Mouse (Mus musculus) lung, postnatal 36 days (tissue): ENCODE measurements around the gene H6pd.

ENCODE experiments used
- DNase-seq: peaks from one replicate; pipeline ENCODE4 v3.0.0; 2022; ENCODE audit warnings: mixed read lengths

H6pd gene

DNA sequence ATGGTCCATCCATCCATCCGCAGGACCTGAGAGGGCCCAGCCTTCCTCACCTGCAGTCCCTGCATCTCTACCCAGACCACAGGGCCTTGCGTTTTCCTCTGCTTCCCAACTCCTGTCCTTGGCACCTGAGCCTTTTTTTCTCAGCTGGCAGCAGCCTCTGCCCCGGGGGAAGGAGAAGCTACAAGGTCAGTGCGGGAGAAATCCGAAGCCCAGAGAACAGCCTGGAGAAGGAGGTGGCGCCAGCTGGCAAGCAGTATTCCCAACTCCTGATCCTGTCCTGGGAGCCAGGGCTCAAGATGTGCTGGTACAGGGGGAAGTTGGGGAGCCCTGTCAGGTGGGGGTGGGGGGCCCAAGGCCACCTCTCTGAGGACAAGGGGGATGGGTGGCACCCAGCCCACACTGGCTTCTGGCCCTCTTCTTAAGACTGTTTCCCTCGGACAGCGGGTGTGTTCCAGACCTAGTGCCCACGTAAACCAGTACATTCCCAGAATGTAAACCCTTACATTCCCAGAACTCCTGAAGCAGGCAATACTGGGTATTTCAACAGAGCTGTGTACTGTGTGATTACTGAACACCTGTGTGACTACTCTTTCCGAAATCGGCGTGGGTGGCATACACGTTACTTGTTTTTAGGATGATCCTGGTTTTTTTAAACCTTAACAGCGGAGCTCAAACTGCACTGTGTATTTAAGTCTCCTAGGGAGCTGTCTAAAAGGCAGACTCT lies 9.9 kb downstream of the H6pd start:
- DNase-seq: no peak

DNA sequence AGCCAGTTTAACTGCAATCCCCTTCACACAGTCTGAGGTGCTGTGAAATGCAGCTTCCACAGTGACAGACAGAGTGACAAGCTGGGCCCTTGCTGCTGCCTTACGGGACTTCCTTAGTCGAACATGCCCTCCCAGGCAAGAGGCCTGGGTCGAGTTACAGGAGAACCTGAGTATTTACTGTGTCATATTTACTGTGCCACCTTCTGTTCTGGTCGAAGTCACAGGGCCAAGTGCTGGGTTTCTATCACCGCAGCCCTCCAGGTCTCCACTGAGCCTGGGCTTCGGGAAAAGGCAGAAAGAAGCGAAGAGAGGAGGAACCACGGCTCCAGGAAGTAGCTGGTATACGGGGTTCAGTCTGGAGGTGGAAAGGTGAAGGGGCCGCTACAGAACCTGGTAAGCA lies 10.8 kb downstream of the H6pd start:
- DNase-seq: no peak

DNA sequence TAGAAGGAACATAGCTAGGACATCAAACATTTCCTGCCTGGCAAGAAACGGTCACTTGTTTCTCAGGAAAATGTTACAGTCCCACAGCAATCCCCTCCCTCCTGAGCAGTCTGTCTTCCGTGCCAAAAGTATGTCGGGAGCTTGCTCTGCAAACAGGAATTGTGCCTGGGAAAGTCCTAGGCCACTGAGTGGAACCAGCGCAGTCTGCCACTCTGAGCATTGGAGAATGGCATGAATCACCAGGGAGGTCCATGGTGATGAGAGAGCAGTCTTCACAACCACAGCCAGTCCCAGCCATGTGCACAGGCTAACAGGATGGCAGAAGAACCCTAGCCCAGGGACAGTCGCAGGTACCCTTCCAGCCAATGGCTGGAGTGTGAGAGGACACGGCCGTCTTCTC lies 12.4 kb downstream of the H6pd start:
- peak; percentile 51 for DNase-seq

DNA sequence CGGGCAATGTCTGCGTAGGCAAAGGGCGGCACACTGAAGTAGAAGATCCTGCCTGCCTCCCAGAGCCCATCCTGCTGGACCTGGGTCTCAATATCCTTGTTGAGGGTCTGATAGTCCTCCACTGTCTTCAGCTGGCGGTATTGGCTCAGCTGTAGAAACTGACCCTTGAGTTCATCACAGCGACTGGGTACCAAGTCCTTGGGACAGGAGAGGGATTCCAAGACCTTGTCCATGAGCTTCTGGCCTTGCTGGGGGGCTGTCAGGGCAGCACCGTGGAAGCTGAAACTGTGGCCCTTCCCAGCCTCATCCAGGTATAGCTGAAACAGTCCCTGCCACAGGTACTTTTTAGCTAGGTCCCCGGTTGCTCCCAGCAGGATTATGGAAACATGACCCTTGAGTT lies 12.9 kb downstream of the H6pd start:
- no peak for DNase-seq

DNA sequence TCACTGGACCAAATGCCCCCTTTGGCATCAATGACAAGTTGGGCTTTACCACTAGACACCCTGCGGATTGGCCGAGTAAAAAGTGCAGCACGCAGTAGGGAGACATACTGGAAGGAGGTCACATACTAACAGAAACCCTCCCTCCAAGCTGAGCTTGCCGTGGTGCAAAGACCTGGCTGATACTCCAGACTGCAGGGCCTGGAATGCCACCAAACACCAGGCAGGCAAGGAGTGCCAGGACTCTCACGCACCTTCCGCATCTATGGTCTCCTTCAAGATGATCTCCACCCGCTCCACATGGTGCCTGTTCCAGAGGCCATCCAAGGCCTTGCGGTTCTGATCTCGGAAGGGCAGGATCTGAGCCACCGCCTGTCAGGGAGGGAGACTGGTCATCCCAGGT lies 14.6 kb downstream of the H6pd start:
- DNase-seq: no peak

DNA sequence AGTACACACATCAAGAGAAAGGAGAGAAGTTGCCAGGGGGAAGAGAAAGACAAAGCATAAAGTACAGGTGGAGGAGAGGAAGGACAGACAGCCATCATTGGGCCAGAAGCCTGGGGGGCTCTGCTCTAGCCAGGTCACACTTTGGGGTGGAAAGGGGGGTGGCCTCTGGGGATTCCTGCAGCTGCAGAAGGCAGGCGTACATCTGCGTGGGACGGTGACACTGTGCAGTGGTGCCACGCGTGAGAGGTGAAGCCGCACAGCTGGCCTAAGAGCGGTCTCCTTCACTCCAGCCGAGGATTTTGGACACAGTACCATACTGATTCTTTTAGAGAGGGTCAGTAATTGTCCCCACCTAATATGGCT lies 16.2 kb downstream of the H6pd start:
- no peak for DNase-seq

DNA sequence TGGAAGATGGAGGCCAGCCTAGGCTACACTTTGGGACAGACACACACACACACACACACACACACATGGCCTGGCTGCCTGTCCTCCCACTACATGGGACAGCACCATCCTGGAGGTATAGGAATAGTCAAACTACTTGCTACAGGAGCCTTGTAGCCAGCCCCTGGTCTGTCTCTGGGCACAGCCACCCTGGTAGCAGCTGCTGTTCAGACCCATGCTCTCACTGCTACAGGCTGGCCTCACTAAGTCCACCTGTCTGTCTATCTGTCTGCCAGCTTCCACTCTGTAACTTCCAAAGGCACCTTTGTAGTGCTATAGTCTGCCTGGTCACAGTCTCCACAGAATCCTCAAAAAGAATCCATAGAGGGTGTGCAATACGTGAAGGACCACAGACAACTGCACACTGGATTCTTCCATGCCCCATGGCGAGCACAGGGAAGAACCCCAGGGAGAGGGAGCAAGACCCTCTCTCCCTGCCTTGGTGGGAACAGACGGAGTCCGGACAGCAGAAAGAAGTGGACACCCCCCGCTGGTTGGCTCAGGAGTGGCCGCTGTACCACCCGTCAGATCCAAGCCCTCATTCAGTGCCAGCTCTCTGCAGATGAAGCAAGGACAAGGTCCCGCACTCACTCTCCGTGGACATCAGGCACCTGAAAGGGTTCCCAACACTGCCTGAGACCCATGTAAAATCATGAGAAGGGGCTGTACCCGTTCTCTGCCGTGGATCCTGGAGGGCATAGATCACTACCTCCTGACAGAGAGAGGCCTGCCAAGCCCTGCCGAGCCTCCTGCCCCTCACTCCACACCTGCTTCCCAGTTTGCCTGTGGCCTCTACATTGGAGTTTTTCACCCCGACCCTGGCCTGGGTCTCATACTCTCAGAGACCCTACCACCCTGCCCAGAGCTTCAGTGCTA lies 16.8 kb downstream of the H6pd start:
- DNase-seq: no peak

DNA sequence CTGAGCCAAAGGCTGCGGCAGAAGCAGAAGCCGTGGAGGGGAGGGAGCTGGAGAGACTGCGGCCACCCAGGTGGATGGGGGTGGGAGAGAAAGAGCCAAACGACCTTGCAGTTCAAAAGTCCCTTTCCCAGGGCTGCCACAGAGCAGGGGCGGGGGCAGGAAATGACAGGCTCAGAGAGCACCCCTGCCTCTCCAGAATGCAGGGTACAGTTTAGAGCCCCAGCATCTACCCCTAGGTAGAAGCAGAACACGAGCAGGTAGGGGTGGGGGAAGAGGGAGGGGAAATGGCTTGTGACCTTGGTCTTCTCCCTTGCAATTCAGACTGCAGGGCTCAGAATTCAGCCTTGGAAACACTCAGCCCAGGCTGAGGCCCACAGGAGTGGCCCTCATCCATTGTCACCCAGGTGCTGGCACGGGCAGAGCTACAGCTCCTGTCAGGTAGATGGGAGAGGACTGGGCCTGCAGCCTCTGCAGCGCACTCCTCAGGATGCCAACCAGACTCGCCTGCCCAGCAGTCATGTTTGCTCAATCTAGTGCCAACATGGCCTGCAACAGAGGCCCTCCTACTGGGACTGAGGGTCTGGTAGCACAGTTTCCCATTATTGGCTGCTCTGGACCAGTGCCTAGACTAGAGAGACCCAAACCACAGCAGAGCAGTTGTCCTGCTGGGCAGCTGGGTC lies 17.7 kb downstream of the H6pd start:
- DNase-seq: no peak

DNA sequence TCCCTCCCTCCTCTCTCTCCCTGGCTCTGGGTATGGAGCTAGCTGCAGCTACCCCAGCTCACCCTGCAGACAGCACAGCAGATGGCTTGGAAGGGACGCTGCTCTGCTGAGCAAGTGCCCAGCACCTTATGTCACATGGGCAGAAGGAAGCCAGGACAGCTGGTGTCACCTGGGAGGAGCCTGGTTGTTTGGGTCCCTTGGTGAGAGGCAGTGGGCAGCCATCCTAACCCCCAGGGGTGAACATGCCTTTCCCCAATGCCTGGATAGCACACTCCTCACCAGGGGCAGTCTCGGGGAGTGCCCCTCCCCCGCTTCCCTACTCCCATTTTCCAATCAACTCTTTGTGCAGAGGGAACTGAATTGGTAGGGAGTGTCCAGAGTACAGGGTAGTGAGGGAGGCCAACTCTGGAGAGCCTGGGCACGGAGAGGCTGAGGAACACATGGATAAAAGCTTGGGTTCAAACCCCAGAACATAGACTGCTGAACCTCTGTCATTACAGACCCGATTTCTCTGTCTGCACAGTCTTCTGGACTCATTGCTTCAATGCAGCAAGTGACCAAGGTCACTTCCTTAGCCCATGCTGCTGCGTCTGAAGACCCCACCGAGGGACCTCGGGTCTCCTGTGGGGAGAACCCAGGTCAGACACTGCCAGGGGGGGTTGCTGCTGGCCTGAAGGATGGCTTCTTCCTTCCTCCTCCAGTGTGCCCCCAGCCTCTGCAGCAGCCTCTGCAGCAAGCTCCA lies 18.4 kb downstream of the H6pd start:
- no peak for DNase-seq

DNA sequence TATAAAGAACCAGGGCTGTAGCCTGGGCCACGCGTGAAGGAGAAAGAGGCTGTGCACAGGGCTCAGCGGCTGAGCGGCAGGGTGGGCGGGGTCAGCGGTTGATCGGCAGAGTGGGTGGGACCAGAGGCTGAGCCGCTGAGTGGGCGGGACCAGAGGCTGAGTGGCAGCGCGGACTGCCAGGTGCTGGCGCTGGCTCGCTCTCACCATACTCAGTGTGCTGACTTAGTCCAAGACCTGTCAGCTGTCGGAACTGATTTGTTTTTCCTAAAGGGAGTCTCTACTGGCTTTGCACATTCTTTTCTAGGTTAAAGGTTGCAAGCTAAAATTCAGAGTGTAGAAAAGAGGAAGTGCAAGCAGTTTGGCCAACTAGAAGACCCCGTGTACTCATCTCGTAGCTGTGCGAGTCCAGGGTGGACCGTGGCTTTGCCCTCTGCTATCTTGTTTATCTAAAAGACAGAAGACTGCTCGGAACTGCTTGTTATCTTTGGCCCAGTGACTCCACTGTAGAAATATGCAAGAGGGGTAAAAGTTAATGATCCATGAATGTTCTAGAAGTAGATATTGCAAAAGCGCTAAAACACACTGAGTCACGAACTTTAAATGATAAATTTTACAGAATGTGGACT lies 19.8 kb downstream of the H6pd start:
- DNase-seq: peak; percentile 95

DNA sequence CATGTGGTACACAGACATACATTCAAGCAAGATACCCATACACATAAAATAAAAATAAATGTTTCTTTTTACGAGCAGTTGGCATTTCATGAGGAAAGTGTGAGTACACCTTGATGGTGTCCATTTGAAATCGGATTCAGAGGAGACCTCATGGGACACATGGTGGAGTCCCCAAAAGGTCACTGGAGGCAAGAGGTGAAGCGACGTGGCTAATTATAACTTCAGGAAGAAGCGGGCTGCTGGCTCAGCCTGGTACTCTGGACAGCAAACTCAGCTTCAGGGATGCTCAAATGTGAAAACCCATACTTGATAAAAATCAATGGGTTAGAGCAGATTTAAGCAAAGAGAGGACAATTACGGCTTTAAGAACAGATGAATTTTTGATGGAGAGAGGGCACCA lies 20.5 kb downstream of the H6pd start:
- no peak for DNase-seq

DNA sequence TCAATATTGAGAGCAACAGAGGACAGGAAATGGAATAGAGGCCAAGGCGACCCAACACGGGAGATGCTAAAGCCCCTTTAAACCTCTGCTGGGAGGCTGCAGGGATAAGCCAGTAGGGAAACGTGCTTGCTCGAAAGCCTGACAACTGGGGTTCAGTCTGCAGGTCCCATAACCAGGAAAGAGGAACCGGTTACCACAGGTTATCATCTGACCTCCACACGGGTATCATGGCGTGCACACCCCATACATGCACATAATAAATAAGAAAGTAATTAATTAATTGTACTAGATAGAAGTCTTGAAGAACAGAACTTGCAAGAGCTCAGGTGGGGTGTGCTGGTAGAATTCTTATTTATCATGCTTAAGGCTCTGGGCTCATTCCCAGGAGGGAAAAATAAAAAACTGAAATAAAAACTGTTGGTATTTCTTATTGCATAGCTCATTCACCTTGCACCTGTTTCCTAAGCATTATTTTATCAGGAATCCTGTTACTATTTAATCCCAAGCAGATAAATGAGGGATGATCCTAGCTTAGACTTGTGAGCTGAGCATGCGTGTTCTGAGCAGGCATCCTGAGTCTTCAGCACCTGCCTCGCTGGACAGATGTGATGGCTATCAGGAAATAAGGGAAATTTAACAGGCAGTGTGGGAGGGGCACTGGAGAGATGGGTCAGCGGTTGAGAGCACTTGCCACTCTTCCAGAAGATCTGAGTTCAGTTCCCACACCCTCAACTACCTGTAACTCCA lies 22.0 kb downstream of the H6pd start:
- DNase-seq: no peak

DNA sequence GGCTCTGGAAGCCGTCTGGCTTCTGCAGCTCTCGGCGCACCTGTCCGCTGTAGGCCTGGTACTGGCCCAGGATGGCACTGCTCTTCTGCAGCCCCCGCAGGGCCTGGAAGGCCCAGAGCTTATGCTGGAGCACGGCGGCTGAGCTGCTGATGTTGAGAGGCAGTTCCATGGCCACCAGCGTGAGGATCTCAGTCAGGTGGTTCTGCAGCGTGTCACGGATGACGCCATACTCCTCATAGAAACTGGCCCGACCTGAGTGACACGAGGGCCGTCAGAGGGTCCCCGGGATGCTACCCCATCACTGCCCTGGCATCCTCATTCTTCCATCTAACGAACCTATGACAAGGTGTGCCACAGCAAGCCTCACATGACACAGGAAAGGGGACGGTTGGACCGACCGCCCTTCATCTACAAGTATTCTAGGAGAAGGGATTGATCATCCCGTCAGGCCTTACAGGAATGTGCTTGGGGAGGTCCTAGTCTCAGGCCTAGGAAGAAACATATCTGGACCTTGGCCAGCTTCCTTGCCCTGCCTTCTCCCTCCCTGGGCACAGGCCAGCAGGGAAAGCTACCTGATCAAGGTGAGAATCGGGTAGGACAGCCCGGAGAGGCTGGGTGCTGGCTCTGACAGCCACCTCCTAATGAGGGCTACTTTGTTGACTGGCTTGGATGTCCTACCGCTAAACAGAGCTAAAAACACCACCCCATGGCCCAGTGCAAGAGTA lies 24.7 kb downstream of the H6pd start:
- DNase-seq: no peak

DNA sequence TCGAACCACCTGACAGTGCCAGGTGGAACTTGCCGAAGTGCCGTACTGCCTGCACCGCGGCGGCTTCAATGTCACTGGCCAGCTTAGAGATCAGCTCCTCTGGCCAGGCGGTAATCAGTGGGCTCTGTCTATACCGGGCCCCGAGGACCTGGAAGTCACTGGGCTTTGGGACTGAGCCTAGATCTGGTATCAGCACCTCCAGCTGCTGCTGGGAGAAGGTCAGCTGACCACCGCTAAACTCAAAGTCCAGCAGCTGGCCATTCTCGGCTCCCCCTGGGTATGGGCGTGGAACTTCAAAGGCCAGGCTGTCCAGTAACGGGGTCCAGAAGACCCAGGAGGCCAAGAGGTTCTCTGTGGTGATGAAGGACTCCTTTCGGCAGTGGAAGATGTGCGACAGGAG lies 26.7 kb downstream of the H6pd start:
- DNase-seq: no peak

DNA sequence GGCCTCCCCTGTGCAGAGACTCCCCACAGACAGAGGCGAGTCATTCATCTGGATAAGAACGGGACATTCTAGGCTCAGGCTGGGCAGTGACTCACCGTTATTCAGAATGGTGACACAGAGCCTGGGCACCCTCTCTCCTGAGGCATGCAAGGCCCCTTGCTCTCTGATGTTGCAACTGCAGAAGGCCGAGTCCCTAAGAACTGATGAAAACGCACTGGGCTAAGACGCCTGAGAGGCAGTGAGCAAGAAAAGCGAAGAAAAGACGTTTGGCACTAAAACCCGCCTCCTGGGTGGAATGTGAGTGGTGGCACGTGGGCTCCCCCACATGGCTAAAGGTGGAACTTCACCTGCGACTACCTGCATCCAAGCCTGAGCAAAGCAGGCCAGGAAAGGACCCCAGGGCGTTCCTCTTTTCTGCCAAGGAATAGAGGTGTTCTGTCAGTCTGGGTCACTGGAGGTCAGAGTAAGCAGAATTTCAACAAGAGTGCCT lies 29.0 kb downstream of the H6pd start:
- peak; percentile 89 for DNase-seq

DNA sequence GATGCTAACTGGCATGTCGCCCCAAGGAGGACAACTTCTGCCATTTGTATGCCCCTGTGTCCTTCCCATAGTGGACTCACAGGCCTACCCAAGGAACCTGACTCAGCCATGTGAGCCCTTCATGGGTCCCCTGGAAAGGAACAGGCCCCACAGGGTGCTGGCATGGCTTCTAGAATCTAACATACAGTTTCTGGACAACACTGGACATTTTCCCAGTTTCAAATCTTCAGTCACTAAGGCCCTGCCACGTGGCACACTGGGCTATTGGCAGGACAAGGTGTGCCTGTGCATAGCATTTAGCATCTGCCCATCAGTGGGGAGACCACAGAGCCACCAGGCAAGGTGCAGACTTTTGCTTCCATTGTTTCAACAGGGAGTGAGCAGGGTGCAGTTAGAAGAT lies 30.0 kb downstream of the H6pd start:
- DNase-seq: no peak

DNA sequence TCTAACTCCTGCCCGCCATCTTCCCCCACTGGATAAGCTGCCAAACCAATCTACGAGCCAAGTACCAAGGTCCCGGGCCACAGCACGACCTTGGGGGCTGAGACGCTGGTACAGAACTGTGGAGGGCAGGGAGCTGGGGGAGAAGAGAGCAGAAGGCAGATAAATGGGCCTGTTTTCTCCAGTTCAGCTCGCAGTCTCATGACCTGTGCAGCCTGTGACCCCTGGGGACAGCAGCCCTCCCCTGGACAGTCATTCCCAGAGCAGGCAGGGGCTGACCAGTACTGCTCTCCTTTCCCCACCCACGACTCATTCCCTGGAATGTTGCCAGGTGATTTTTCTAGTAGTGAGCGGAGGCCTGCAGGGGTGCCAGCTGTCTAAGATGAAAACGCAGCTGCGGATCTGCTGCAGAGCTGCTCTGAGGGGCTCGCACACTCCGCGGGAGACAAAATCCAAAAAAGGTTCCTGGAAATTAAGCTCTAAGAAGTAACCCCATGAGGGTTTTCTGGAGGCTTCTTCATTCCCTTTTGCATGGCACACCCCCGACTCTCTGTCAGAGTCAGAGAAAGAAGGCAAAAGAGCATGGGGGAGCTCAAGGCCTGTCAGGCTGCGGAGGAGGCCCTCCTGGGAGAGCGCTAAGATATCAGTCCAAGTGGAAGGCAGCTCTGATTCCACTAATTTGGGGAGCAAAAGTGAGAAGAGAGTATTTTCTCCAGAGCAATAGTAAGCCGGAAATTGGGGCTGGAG lies 30.9 kb downstream of the H6pd start:
- no peak for DNase-seq

DNA sequence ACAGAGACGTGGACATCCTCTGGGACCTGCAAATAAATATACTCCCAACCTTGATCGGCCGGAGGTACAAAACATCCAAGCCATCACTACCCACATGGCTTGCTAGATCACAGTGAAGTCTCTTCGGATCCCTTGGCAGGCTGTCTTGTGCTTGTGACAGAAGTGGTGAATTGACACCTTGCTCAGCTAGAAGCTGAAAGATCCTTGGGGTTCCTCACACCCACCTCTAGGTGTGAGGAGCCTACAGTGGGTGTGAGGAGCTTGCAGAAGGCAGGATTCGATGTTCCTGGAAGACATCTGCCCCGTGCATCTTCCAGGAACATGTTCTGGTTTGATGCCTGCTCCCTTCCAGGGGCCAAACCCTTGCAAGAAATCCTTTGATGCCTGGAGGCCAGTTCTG lies 31.6 kb downstream of the H6pd start:
- DNase-seq: no peak

DNA sequence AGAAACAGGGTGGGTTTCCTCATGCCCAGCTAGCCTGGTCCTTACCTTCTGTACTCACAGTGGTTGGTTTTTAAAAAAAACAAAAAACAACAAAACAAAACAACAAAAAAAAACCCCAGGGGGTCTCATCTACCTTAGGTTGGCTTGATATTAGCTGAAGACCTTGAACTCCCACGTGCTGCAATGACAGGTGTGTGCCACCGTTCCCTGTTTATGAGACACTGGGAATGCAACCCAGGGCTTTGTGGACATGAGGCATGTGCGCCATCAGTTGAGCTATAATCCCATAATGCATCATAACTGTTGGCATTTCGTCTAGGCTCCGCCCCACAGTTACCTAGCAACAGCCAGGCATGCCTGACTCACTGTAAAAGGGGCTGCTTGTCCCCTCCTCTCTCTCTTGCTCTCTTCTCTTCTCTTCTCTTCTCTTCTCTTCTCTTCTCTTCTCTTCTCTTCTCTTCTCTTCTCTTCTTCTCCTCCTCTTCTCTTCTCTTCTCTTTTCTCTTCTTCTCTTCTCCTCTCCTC lies 33.0 kb downstream of the H6pd start:
- no peak for DNase-seq

DNA sequence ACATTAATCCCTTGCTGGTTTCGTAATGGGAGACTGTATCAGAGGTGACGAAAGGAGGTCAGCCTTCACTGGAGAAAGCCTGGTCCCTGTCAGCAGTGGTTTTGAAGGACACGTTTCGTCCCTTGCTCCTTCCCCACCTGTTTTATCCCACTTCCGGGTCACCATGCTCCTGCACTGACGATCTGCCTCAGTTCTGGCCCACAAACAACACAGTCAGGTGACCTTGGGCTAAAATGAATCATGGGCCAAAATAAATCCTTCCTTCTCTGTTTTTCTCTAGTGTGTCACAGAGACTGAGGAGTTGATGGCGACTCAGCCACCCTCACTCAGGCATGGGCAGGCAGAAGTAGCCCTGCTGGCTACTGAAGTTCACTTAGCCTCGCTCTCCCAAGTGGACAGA lies 33.5 kb downstream of the H6pd start:
- DNase-seq: no peak
